Mouse (Mus musculus) cortical plate, adult 2 months (tissue): Measurements from ENCODE around the gene Olfr1260.

Source experiments
- CTCF ChIP-seq: fragments of 200-500 bp; IDR thresholded peaks from 2 replicates; pipeline ENCODE4 v1.5.1; 2011; ENCODE audit warnings: mild to moderate bottlenecking, control low read depth, low read length; ENCODE audit not compliant: insufficient read depth; ENCODE audit errors: extremely low read depth
- POLR2A ChIP-seq: fragments of 200-500 bp; IDR thresholded peaks from 2 replicates; pipeline ENCODE4 v1.6.1; 2011; ENCODE audit warnings: mild to moderate bottlenecking, low read length, control low read depth; ENCODE audit not compliant: insufficient read depth; ENCODE audit errors: extremely low read depth

DNA sequence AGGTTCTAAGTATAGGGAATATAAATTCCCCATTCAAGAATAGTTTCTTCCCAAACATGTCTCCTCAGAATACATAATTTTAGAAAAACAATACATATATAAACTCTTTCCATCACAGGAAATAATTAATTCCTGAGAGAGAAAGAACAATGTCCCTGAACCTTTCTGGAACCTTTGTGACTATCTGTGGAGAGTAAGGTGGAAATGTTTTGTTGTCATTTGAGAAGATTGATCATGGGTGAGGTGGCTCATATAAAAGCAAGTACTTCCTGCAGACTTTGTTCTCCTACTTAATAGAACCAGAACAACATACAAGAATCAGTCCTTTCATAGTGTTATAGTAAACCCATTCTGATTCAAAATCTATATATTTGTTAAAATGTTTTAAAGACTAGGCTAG lies 47.1 kb upstream of the Olfr1260 start, which contains the start of gene Olfr1258:
- no peak for TF ChIP-seq CTCF
- no peak for TF ChIP-seq POLR2A
